Mouse (Mus musculus) heart, postnatal 14 days (tissue): ENCODE measurements around the gene Nbeal1. TPM values are rescaled to one million over a fixed set of nuclear protein-coding genes. Genes with fewer than 3 reads are reported as not detected.
"Not testable (repeated sequence)": the region's sequence is repeated elsewhere in the genome, so short reads cannot be mapped to it uniquely, and the experiment has no call there.

Source experiments
- DNase-seq, 2 experiments: peaks; one replicate each; pipeline ENCODE4 v3.0.0; 2021 to 2022
- intact Hi-C: fragments of 180-260 bp; cut with DNase I; formaldehyde crosslinking; loops from one replicate; pipeline ENCODE4 v1.15.1; 2025
- long read RNA-seq, 2 experiments: library from polyadenylated mRNA; stranded (forward); transcript quantifications; one replicate each; pipeline ENCODE4 v2.0.0; 2021
- total RNA-seq, 2 experiments: library from RNA; stranded (reverse); gene quantifications; 2 replicates each; pipeline ENCODE4 v1.2.3; 2021

The Nbeal1 gene
- total RNA-seq, result 10 to 100 TPM; 48.7 to 52.1 TPM
- long read RNA-seq, experiment 1, full-length matches to known transcripts, result 2 of 9 reads
- long read RNA-seq, experiment 1, partial matches to known transcripts, result 2 of 9 reads
- long read RNA-seq, experiment 1, other reads (novel, unspliced or antisense), result 5 of 9 reads
- long read RNA-seq, experiment 2, partial matches to known transcripts, result 3 of 4 reads
- long read RNA-seq, experiment 2, other reads (novel, unspliced or antisense), result 1 of 4 reads

GRCm38 (mm10) chr1:60179932-60180783 lies at the start of gene Nbeal1:
Gene Nbeal1 (plus strand): TSS chr1:60180599.
- DNase-seq, result peak; percentile 100
- intact Hi-C loops, result no loop called here

- DNase-seq, result no peak
- intact Hi-C loops, result no loop called here
Measured at GRCm38 (mm10) chr1:60137346-60137745, 43.1 kb upstream of the Nbeal1 start.

GRCm38 (mm10) chr1:60152700-60153099 lies 27.7 kb upstream of the Nbeal1 start:
- DNase-seq, result no peak
- intact Hi-C loops, result no loop called here

GRCm38 (mm10) chr1:60156651-60157050 lies 23.7 kb upstream of the Nbeal1 start:
- no peak for DNase-seq
- intact Hi-C loops, result loop anchor here (5.0 kb wide), 2 partner anchors 41 to 116 kb away; no protein-coding TSS in a partner anchor

GRCm38 (mm10) chr1:60158411-60158810 lies 22.0 kb upstream of the Nbeal1 start:
- peak; percentile 64 to 73 for DNase-seq
- intact Hi-C loops, result loop anchor here (2.0 to 5.0 kb wide), 3 partner anchors 39 to 114 kb away; no protein-coding TSS in a partner anchor

DNA sequence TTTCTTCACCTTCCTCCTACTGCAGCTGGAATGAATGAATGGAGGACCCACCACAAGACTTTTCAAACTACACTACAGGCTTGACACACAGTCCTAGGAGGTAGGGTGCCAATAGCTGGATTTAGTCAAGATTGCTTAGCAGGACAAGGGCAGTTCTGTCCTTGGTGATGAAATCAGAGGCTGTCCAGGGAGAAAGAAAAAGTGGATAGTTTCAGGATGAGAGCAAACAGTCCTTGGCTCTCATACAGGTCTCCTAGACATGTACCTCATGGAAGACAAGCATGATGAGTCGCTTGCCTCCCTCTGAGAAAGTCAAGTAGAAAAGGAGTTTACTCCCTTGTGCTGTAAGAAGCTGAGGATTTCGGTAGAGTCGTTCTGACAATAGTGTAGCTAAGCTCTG lies 16.7 kb upstream of the Nbeal1 start:
- no peak for DNase-seq
- intact Hi-C loops, result no loop called here

DNA sequence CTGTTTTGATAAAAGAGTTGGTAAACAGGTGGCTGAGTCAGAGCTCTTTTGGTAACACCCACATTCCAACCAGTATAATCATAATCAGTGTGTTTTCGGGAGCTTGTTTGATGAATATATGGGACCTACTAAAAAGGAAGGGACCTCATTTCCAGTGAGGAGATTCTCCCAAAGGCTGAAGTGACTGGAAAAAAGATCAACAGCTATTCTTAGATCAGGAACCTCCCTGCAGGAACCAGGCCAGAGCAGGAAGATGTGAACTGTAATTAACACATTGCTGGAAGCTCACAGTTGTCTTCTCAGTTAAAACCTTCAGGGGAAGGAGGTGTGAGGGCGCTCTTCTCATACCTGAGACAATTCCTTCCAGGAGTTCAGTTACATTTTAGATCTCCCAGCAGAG lies 10.8 kb upstream of the Nbeal1 start:
- intact Hi-C loops, result no loop called here
- peak; percentile 13 to 32 for DNase-seq

GRCm38 (mm10) chr1:60170251-60170650 lies 10.1 kb upstream of the Nbeal1 start:
- DNase-seq, result no peak
- intact Hi-C loops, result no loop called here

DNA sequence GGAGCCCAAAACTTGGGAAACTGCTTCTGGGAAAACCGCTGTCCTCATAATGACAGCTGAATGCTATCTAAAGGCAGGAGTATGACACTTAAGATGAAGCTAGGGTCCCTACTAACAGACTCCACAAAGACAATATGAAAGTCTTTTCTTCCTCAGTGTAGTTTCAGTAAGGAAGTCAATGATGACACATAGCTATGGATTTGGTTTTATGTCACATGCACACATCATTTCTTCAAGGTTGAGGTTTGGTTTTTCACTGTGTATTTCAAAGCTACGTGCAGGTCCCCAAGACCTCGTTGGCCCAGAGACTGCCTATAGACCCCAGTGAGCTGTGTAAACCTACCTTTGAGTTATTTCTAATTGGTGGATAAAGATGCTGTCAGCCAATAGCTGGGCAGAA lies 7.3 kb upstream of the Nbeal1 start:
- intact Hi-C loops, result no loop called here
- DNase-seq, result no peak

DNA sequence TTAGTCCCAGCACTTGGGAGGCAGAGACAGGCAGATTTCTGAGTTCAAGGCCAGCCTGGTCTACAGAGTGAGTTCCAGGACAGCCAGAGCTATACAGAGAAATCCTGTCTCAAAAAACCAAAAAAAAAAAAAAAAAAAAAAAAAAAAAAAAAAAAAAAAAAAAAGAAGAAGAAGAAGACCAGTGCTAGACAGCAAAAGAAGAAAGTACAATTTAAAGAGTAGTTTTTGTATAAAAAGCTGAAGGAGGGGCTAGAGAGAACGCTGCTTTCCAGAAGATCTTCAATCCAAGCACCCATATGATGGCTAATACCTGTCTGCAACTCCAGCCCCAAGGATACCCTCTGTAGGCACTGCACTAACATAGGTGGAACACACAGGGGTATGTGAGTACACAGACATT lies 2.6 kb upstream of the Nbeal1 start:
- intact Hi-C loops, DNase-seq: not testable (repeated sequence)

- DNase-seq, result no peak
- intact Hi-C loops, result no loop called here
Measured at GRCm38 (mm10) chr1:60179376-60179775, 1.0 kb upstream of the Nbeal1 start.

GRCm38 (mm10) chr1:60180784-60181221 lies 404 bp downstream of the Nbeal1 start:
- intact Hi-C loops, result no loop called here
- no peak for DNase-seq

DNA sequence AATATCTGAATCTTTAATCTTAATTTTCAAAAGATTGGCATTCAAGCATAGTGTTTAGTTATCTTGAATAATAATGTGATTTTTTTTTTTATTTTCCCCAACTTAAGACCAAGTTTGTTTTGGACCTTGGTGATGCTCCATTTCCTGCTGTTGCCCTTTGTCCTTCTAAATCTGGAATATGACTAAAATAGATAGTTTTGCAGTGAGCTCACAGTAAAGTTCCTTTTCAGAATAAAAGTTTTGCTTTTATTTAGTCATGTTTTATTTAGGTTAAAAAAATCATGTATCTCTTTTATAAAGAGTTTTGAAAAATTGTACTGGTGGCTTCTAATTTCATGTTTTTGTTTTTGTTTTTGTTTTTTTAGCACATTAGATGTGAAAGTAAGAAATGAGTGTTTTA lies 8.1 kb downstream of the Nbeal1 start:
- intact Hi-C loops, result no loop called here
- DNase-seq, result no peak

GRCm38 (mm10) chr1:60196813-60197212 lies 16.4 kb downstream of the Nbeal1 start:
- DNase-seq, result peak in 1 of 2 experiments; percentile 12
- intact Hi-C loops, result loop anchor here (5.0 kb wide), 1 partner anchor 40 kb away; no protein-coding TSS in a partner anchor

DNA sequence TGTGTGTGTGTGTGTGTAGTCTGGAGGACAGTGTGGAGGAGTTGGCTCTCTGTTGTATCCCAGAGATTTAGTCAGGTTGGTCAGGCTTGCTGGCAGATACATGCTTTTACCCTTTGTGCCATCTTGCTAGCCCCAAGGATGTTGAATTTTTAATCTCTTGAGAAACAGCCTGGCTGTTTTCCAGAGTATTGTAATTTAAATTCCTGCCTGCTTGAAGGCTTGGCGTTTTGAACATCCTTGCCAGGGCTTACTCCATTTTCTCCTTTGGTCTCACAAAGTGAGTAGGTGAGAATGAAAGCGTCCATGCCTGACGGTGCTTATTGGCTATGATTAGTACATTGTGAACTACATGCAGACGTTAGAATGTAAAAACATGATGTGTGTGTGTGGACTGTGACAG lies 18.6 kb downstream of the Nbeal1 start:
- intact Hi-C loops, result loop anchor here (5.0 kb wide), 1 partner anchor 42 kb away; no protein-coding TSS in a partner anchor
- no peak for DNase-seq

DNA sequence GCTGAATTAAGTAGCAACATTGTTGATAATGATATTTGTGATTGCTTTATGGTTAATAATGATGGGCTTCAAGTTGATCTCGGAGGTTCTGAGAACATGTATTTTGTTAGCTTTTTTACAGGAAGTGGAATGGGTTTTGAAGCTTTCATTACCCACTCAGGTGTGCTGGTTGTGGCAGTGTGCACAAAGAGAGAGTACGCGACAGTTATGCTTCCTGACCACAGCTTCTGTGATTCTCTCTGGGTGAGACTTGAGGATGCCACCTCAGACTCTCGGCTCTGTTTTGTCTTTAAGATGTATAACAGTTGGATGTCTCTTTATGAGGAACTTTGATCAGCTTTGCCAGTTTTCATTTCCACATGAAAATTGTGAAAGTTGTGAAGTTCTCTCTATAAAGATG lies 55.9 kb downstream of the Nbeal1 start:
- DNase-seq, result no peak
- intact Hi-C loops, result no loop called here

- intact Hi-C loops, result no loop called here
- DNase-seq, result no peak
Measured at GRCm38 (mm10) chr1:60240430-60240829, 60.0 kb downstream of the Nbeal1 start.

DNA sequence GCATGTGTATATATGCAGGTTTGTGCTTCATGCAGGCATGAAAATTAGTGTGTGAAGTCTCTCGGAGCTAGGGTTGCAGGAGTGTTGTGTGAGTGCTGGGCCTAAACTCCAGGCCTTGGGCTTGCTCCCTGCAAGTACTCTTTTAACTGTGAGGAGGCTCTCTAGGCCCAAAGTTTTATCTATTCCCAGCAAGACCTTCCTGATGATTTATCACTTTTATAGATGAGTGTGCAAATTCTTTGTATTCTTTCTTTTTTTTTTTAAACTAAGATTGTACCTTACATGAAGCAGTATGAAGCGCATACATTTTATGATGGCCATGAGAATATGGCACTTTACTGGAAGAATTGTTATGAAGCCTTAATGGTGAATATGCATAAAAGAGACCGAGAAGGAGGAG lies 87.7 kb downstream of the Nbeal1 start:
- DNase-seq, result no peak
- intact Hi-C loops, result no loop called here

DNA sequence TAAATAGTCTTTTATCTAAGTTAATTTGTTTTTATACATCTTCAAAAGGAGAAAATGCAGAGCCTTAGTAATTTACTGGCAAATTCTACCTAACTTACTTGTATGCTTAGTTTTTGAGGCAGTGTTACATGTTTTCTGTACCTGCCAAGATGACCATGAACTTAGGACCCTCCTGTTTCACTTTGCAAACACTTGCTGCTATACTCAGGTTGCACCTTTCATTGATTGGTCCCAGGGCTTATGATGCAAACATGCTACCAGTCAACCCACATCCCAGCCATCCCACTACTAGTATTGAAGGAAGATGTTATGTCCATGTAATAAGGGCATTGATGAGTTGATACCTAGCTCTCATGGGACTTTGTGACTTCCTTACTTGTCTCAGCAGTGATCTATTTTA lies 88.9 kb downstream of the Nbeal1 start:
- no peak for DNase-seq
- intact Hi-C loops, result no loop called here

GRCm38 (mm10) chr1:60272471-60272870 lies 92.1 kb downstream of the Nbeal1 start:
- intact Hi-C loops, result loop anchor here (5.0 kb wide), 1 partner anchor 115 kb away; no protein-coding TSS in a partner anchor
- DNase-seq, result peak in 1 of 2 experiments; percentile 12

DNA sequence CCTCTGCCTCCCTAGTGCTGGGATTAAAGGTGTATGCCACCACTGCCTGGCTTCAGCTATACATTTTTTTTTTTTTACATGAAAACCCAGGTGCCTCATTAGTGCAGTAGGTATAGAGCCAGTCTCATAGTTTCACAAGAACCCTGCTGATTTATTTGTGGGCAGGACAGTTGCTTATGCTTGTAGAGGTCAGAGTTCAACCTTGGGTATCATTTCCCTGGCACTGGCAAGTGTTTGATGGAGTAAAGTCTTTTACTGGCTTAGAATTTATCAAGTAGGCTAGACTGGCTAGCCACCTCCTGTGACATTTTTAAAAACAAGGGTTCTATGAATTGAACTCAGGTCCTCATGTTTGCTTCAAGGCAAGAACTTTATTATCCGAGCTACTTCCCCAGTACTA lies 113.5 kb downstream of the Nbeal1 start:
- DNase-seq, result no peak
- intact Hi-C loops, result loop anchor here (5.0 to 10.0 kb wide), 2 partner anchors 42 to 671 kb away; no protein-coding TSS in a partner anchor
